In genomic region chr13:55252820-55253219, GRCm38 (mm10) we compare ENCODE assay signal across 28 mouse cellular contexts. TPM values are rescaled to one million over a fixed set of nuclear protein-coding genes. Genes with fewer than 3 reads are reported as not detected.
DNase-seq lines count a peak whose midpoint lies in the region; ATAC-seq and TF ChIP-seq lines count a peak whose summit lies in the region.
"Had no signal": no experiment of that assay in that cellular context is flagged by ENCODE, and none has a peak within 500 bp of the region (broad histone marks: within the 10 kb centered on the region; RNA-seq: fewer than 3 reads in every experiment).

No protein-coding gene starts in this region.

- peaks cover 36% of the 10 kb centered on the region for H3K36me3 ChIP-seq in kidney, embryonic 14.5 days (ENCODE audit: control insufficient read depth, insufficient read depth, low read length)
- peaks cover 72% of the 10 kb centered on the region for H3K36me3 ChIP-seq in E14TG2a.4 (ENCODE audit: insufficient read depth, low read length)

- no peak overlapping the region for H3K9ac ChIP-seq in kidney, embryonic 14.5 days (ENCODE audit: low read depth, low read length)
- H3K9ac ChIP-seq: embryonic facial prominence, embryonic 15.5 days; forebrain, embryonic 13.5 days; heart, embryonic 12.5 days; hindbrain, embryonic 14.5 days; limb, embryonic 15.5 days; midbrain, embryonic 13.5 days; neural tube, embryonic 13.5 days had no signal

- no peak overlapping the region for H3K4me2 ChIP-seq in kidney, embryonic 14.5 days (replicated peaks; ENCODE audit: low read depth, low read length)
- H3K4me2 ChIP-seq: embryonic facial prominence, embryonic 15.5 days; forebrain, embryonic 13.5 days; heart, embryonic 12.5 days; hindbrain, embryonic 14.5 days; limb, embryonic 15.5 days; midbrain, embryonic 13.5 days; neural tube, embryonic 13.5 days had no signal

- H3K4me3 ChIP-seq in kidney, embryonic 14.5 days (ENCODE audit: low read length), result no peak overlapping the region
- H3K4me3 ChIP-seq in E14TG2a.4 (replicated peaks; ENCODE audit: low read length), result 0 out of 2 replicates have a peak overlapping the region, but pooled peaks have one; percentile 0
- H3K4me3 ChIP-seq: embryonic facial prominence, embryonic 10.5 days; embryonic facial prominence, embryonic 15.5 days; forebrain, embryonic 13.5 days; heart, adult 2 months; heart, embryonic 12.5 days; limb, embryonic 10.5 days; limb, embryonic 15.5 days; midbrain, embryonic 13.5 days; neural tube, embryonic 13.5 days had no signal

- no peak for TF ChIP-seq CTCF in E14TG2a.4 (conservative IDR thresholded peaks at IDR 0.05; ENCODE audit: low read length)

- no peak overlapping the region for H3K27ac ChIP-seq in kidney, embryonic 14.5 days (ENCODE audit: low read depth, low read length)
- H3K27ac ChIP-seq: embryonic facial prominence, embryonic 10.5 days; embryonic facial prominence, embryonic 15.5 days; forebrain, embryonic 13.5 days; heart, adult 2 months; hindbrain, embryonic 14.5 days; limb, embryonic 10.5 days; limb, embryonic 15.5 days; macrophage; midbrain, embryonic 13.5 days; neural tube, embryonic 13.5 days had no signal

- no peaks in the 10 kb centered on the region for H3K9me3 ChIP-seq in kidney, embryonic 14.5 days (ENCODE audit: control insufficient read depth, low read length)
- no peaks in the 10 kb centered on the region for H3K9me3 ChIP-seq in E14TG2a.4 (ENCODE audit: low read length)
- H3K9me3 ChIP-seq: embryonic facial prominence, embryonic 10.5 days; embryonic facial prominence, embryonic 15.5 days; forebrain, embryonic 13.5 days; heart, embryonic 12.5 days; limb, embryonic 10.5 days; limb, embryonic 15.5 days; midbrain, embryonic 13.5 days; neural tube, embryonic 13.5 days had no signal

- H3K4me1 ChIP-seq in kidney, embryonic 14.5 days (ENCODE audit: control insufficient read depth, insufficient read depth, low read length), result no peaks in the 10 kb centered on the region
- H3K4me1 ChIP-seq in E14TG2a.4 (replicated peaks; ENCODE audit: low read depth, low read length), result peaks cover 65% of the 10 kb centered on the region
- H3K4me1 ChIP-seq: embryonic facial prominence, embryonic 10.5 days; embryonic facial prominence, embryonic 15.5 days; limb, embryonic 10.5 days; limb, embryonic 15.5 days had no signal

- no peaks in the 10 kb centered on the region for H3K27me3 ChIP-seq in kidney, embryonic 14.5 days (ENCODE audit: control insufficient read depth, insufficient read depth, low read length)
- H3K27me3 ChIP-seq in E14TG2a.4 (ENCODE audit: insufficient read depth, low read length), result no peaks in the 10 kb centered on the region
- H3K27me3 ChIP-seq: embryonic facial prominence, embryonic 15.5 days; forebrain, embryonic 13.5 days; heart, embryonic 12.5 days; limb, embryonic 15.5 days; midbrain, embryonic 13.5 days; neural tube, embryonic 13.5 days had no signal

- WGBS in kidney, embryonic 14.5 days, result 85% methylated on average over 4 of the region's 4 CpGs

- peak; percentile 56 to 57 for DNase-seq in kidney, adult 8-10 months
- peak; percentile 26 for DNase-seq in ES-CJ7 (ENCODE audit: low read depth, low spot score)
- peak; percentile 31 for DNase-seq in kidney, postnatal 14 days
- DNase-seq in c-Kit-positive CD71-positive TER-119-positive erythroid progenitor cells, embryonic 14.5 days (ENCODE audit: low spot score), result no peak
- DNase-seq in adrenal gland, adult (ENCODE audit: inconsistent age in 2 of 2, low spot score in 1 of 2), result no peak
- DNase-seq: adrenal gland, adult 2 months; B cell, adult 2 months; cerebellum, adult 8-10 months; cerebellum, postnatal 25 days; gastrocnemius, postnatal 36 days; heart, adult 2 months; layer of hippocampus, adult 9-11 months; lung, adult 2 months; lung, postnatal 10 days; thymus, adult 2 months; thymus, postnatal 36 days had no signal

- ATAC-seq in kidney, embryonic 14.5 days (ENCODE audit: low FRiP score, low TSS enrichment), result no peak
- ATAC-seq: forebrain, embryonic 13.5 days; midbrain, embryonic 13.5 days had no signal

RNA-seq across cellular contexts. Expression of gene Nsd1, which starts 43.2 kb away (rescaled TPM):
- polyA plus RNA-seq in kidney, embryonic 14.5 days (2014; fragmentation: Nextera tagmentation; extraction: Ambion mirVana), result 71.2 and 93.6 TPM in 2 replicates

Comparison
In these comparisons a context has a peak if more than half of its experiments do, and no peak if none do; other contexts are left out.
1. DNase-seq: peak in kidney, adult 8-10 months (2 of 2), ES-CJ7 (single experiment) and kidney, postnatal 14 days (single experiment); none in c-Kit-positive CD71-positive TER-119-positive erythroid progenitor cells, embryonic 14.5 days (single experiment) and adrenal gland, adult (0 of 2).